Mouse (Mus musculus): ENCODE results near the gene Thsd4. TPM values are rescaled to one million over a fixed set of nuclear protein-coding genes. Genes with fewer than 3 reads are reported as not detected.

Gene Thsd4
- polyA plus RNA-seq, 1 experiment = 2.6 TPM

- Histone ChIP-seq H3K4me3 (ENCODE audit: insufficient read depth, low read length) (no peak overlapping the region), H3K27ac (ENCODE audit: insufficient read depth, low read length) (no peak overlapping the region), H3K4me1 (ENCODE audit: control insufficient read depth, insufficient read depth, low read length) (no peaks in the 10 kb centered on the region)
- TF ChIP-seq CTCF (IDR thresholded peaks at IDR 0.05; ENCODE audit: extremely low read depth, insufficient read depth, low read length) = no peak
- TF ChIP-seq POLR2A (IDR thresholded peaks at IDR 0.05; ENCODE audit: extremely low read depth, insufficient read depth, low read length) = no peak
These were observed 24.3 kb upstream of the Thsd4 start for GRCm38 (mm10) chr9:60546169-60546568.

GRCm38 (mm10) chr9:60545361-60546096 lies 23.7 kb upstream of the Thsd4 start:
- TF ChIP-seq POLR2A (IDR thresholded peaks at IDR 0.05; ENCODE audit: extremely low read depth, insufficient read depth, low read length) = no peak
- no peak overlapping the region for H3K4me3 ChIP-seq (ENCODE audit: insufficient read depth, low read length)
- H3K27ac ChIP-seq (ENCODE audit: insufficient read depth, low read length) = no peak overlapping the region
- no peaks in the 10 kb centered on the region for H3K4me1 ChIP-seq (ENCODE audit: control insufficient read depth, insufficient read depth, low read length)

- no peak for TF ChIP-seq CTCF (IDR thresholded peaks at IDR 0.05; ENCODE audit: extremely low read depth, insufficient read depth, low read length)
- no peak for TF ChIP-seq POLR2A (IDR thresholded peaks at IDR 0.05; ENCODE audit: extremely low read depth, insufficient read depth, low read length)
- no peaks in the 10 kb centered on the region for H3K4me1 ChIP-seq (ENCODE audit: control insufficient read depth, insufficient read depth, low read length)
- no peak overlapping the region for H3K4me3 ChIP-seq (ENCODE audit: insufficient read depth, low read length)
- no peak overlapping the region for H3K27ac ChIP-seq (ENCODE audit: insufficient read depth, low read length)
These were observed 21.7 kb upstream of the Thsd4 start for GRCm38 (mm10) chr9:60543422-60544015.

DNA sequence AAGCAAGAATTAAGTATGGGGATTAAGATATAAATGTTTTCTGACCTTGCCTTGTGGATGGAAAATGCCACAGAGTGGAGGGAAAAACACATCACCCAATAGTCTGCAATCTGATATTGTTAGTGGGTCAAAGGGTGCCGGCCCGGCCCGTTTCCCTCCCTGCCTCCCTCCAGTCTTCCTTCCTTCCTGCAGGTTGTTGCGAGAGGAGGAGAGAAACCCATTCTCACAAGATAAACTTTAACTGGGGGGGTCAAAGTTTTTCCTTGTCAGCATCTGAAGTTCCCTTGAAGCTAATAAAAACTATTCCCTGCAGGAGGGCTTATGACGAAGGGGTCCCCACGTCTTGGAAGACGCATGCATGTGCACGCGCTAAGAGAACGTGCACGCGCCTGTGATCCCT lies 8.5 kb upstream of the Thsd4 start:
- Histone ChIP-seq H3K27ac (ENCODE audit: insufficient read depth, low read length) (no peak overlapping the region), H3K4me3 (ENCODE audit: insufficient read depth, low read length) (no peak overlapping the region), H3K4me1 (ENCODE audit: control insufficient read depth, insufficient read depth, low read length) (no peaks in the 10 kb centered on the region)
- no peak for TF ChIP-seq POLR2A (IDR thresholded peaks at IDR 0.05; ENCODE audit: extremely low read depth, insufficient read depth, low read length)

DNA sequence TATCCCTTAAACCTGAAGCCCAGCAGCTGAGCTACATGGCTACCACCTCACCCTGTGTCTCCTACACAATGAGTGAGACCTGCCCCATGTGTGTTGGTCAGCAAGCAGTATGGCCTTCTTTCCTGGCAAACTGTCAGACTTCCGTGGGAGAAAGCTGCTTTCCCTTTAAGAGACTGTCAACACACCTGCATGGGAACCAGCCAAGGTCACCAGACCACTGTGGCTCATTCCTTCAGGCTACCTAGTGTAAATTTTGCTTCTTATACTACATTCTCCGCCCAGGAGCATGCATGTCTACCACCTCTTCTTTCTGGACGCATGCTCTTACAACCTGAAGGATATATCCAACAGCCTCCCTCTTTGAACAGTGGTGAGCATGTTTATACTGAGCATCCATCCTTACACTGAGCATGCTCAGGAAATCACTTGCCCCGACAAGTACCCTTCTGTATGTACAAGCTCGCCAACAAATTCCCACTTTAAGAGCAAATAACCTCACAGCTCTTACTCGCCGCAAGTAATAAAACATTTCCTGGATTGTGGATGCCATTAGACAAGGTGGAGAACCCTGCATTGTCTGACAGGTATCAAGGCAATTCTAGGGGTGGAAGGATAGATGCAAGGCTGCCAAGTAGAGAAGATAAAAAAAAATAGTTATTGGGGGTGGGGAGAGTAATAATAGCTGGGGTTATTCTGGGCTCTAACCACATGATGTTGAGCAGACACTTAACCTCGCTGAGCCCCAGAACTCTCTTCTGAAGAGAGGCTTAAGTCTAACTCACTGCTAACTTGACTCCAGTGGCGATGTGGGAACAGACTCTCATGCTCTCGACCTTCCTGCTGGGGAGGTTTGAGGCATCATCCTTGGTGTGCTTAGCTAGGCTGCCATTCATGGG lies 7.8 kb upstream of the Thsd4 start:
- Histone ChIP-seq H3K4me1 (ENCODE audit: control insufficient read depth, insufficient read depth, low read length) (no peaks in the 10 kb centered on the region), H3K27ac (ENCODE audit: insufficient read depth, low read length) (no peak overlapping the region), H3K4me3 (ENCODE audit: insufficient read depth, low read length) (no peak overlapping the region)
- TF ChIP-seq POLR2A (IDR thresholded peaks at IDR 0.05; ENCODE audit: extremely low read depth, insufficient read depth, low read length) (no peak), CTCF (IDR thresholded peaks at IDR 0.05; ENCODE audit: extremely low read depth, insufficient read depth, low read length) (no peak)

DNA sequence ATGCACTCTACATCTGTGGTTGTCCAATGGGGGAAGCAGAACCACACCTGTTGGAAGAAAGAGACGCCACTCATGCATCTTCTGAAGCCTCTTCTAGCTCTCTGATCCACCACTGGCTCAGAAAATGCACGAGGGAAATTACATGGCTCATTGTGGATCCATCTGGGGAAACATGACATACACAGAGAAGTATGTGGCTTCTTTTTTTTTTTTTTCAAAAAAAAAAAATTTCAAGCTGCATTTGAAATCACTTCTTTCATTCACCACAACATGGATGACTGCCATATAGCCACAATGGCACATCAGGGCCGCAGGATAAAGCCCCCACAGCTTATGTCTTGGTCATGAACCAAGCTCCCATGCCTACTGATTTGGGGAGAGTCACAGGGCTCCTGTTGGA lies 6.4 kb upstream of the Thsd4 start:
- no peaks in the 10 kb centered on the region for H3K4me1 ChIP-seq (ENCODE audit: control insufficient read depth, insufficient read depth, low read length)
- no peak for TF ChIP-seq CTCF (IDR thresholded peaks at IDR 0.05; ENCODE audit: extremely low read depth, insufficient read depth, low read length)
- no peak for TF ChIP-seq POLR2A (IDR thresholded peaks at IDR 0.05; ENCODE audit: extremely low read depth, insufficient read depth, low read length)
- H3K27ac ChIP-seq (ENCODE audit: insufficient read depth, low read length) = no peak overlapping the region
- no peak overlapping the region for H3K4me3 ChIP-seq (ENCODE audit: insufficient read depth, low read length)

DNA sequence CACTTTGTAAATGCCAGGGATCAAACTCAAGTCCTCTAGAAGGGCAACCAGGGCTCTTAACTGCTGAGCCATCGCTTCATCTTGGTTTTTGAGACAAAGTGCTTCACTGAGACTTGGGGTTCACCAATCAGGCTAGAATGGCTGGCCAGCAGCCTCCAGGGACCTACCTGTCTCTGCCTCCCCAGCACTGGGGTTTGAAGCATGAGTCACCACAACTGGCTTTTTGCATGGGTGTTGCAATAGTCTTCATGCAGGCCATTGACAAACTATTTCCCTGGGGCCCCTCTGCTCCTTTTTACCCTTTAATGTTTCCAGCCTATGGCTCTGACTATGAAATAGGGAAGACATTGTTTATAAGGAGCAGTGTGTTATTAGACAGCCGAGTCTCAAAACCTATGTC lies 6.0 kb upstream of the Thsd4 start:
- Histone ChIP-seq H3K27ac (ENCODE audit: insufficient read depth, low read length) (no peak overlapping the region), H3K4me1 (ENCODE audit: control insufficient read depth, insufficient read depth, low read length) (no peaks in the 10 kb centered on the region), H3K4me3 (ENCODE audit: insufficient read depth, low read length) (no peak overlapping the region)
- TF ChIP-seq POLR2A (IDR thresholded peaks at IDR 0.05; ENCODE audit: extremely low read depth, insufficient read depth, low read length) = no peak
- no peak for TF ChIP-seq CTCF (IDR thresholded peaks at IDR 0.05; ENCODE audit: extremely low read depth, insufficient read depth, low read length)

DNA sequence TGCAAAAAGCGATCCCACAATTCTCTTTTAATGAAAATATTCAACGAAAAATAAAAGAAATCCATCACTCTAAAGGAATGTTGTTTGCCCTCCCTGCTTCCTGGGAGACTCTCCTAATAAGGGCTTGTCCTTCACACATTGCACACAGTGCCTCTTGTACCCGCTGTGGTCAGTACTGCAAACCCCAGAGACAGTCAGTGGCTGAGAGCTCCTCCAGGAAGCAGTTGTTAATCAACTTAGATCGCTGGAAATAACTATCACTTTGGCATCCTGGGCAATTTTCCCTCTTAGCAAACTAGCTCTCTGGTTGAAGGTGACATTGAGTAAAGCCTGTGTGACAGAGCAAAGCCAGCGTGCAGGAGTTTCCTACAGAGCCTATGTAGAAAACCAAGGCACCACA lies 5.2 kb upstream of the Thsd4 start:
- TF ChIP-seq CTCF (IDR thresholded peaks at IDR 0.05; ENCODE audit: extremely low read depth, insufficient read depth, low read length) (no peak), POLR2A (IDR thresholded peaks at IDR 0.05; ENCODE audit: extremely low read depth, insufficient read depth, low read length) (no peak)

GRCm38 (mm10) chr9:60526195-60526594 lies 4.3 kb upstream of the Thsd4 start:
- no peak overlapping the region for H3K4me3 ChIP-seq (ENCODE audit: insufficient read depth, low read length)
- H3K27ac ChIP-seq (ENCODE audit: insufficient read depth, low read length) = no peak overlapping the region
- TF ChIP-seq CTCF (IDR thresholded peaks at IDR 0.05; ENCODE audit: extremely low read depth, insufficient read depth, low read length) (no peak), POLR2A (IDR thresholded peaks at IDR 0.05; ENCODE audit: extremely low read depth, insufficient read depth, low read length) (no peak)
- no peaks in the 10 kb centered on the region for H3K4me1 ChIP-seq (ENCODE audit: control insufficient read depth, insufficient read depth, low read length)

More for the DNA sequence above, 5.2 kb upstream of the Thsd4 start:
- no peak overlapping the region for H3K27ac ChIP-seq (ENCODE audit: insufficient read depth, low read length)
- no peak overlapping the region for H3K4me3 ChIP-seq (ENCODE audit: insufficient read depth, low read length)
- H3K4me1 ChIP-seq (ENCODE audit: control insufficient read depth, insufficient read depth, low read length) = no peaks in the 10 kb centered on the region

All from cortical plate, adult 2 months (tissue).